Mouse (Mus musculus): ENCODE results near the gene Tenm2.

DNA sequence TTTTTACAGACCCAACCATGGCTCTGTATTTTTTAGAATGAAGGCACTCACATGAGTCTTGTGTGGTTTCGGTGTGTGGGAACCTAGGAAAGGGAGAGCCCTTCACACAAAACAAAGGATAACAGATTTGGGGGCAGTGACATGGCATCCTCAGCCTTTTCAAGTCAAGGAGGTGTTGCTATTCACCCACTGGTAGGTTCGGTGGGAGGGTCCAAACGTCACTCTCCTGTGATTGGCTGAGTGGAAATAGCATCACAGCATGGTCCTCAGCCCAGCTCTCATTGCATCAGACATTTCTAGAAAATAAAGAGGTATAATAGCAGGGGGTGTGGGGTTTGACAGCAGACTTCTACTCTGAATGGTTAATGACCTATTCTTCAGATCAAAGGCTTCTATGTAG is 534.8 kb downstream of the Tenm2 start:
- TF ChIP-seq TBP (conservative IDR thresholded peaks at IDR 0.05; ENCODE audit: low read depth, low read length) (no peak), SMC3 (IDR thresholded peaks at IDR 0.05; ENCODE audit: low read depth, low read length) (no peak), POLR2AphosphoS2 (IDR thresholded peaks at IDR 0.05; ENCODE audit: low read depth, low read length) (no peak), BHLHE40 (IDR thresholded peaks at IDR 0.05; ENCODE audit: low read depth, low read length) (no peak), CTCF (conservative IDR thresholded peaks at IDR 0.05 in 1 of 2, IDR thresholded peaks at IDR 0.05 in 1 of 2; ENCODE audit: low read depth in 2 of 2, low read length in 2 of 2) (no peak), EP300 (IDR thresholded peaks at IDR 0.05; ENCODE audit: low read length) (no peak), POLR2A (IDR thresholded peaks at IDR 0.05; ENCODE audit: low read depth, low read length) (no peak), ZC3H11A (IDR thresholded peaks at IDR 0.05; ENCODE audit: low read depth, low read length) (no peak), RCOR1 (conservative IDR thresholded peaks at IDR 0.05; ENCODE audit: low read depth, low read length) (no peak), HCFC1 (IDR thresholded peaks at IDR 0.05; ENCODE audit: low read depth, low read length) (no peak)
